Mouse (Mus musculus) lung, postnatal 0 days (tissue): Measurements from ENCODE around the gene Mrpl48. TPM values are rescaled to one million over a fixed set of nuclear protein-coding genes. Genes with fewer than 3 reads are reported as not detected.

Experiments
- ATAC-seq: fragments of 200-750 bp; cut with Nextera tagmentation; 2 replicates; pipeline ENCODE4 v1.8.0; 2017; ENCODE audit warnings: moderate library complexity
- DNase-seq: peaks from one replicate; pipeline ENCODE4 v3.0.0-alpha.2; 2016; ENCODE audit warnings: low spot score
- H3K27ac ChIP-seq: fragments of 300-500 bp; sonication (generic); 2 replicates; pipeline ENCODE4 v1.5.1; 2014; ENCODE audit warnings: antibody characterized with exemption, mild to moderate bottlenecking, low read length, mixed read lengths
- H3K27me3 ChIP-seq: fragments of 300-500 bp; sonication (generic); replicated peaks from 2 replicates; pipeline ENCODE4 v1.6.1; 2014; ENCODE audit warnings: low read length, mixed read lengths; ENCODE audit not compliant: insufficient read depth
- H3K36me3 ChIP-seq: fragments of 300-500 bp; sonication (generic); 2 replicates; pipeline ENCODE4 v1.6.1; 2014; ENCODE audit warnings: low read length, mixed read lengths; ENCODE audit not compliant: insufficient read depth
- H3K4me1 ChIP-seq: fragments of 300-500 bp; sonication (generic); 2 replicates; pipeline ENCODE4 v1.6.1; 2014; ENCODE audit warnings: antibody characterized with exemption, low read depth, low read length, mixed read lengths; ENCODE audit not compliant: insufficient read depth
- H3K4me2 ChIP-seq: fragments of 300-500 bp; sonication (generic); replicated peaks from 2 replicates; pipeline ENCODE4 v1.6.1; 2014; ENCODE audit warnings: low read depth, mild to moderate bottlenecking, low read length, moderate library complexity, mixed read lengths
- H3K4me3 ChIP-seq: fragments of 300-500 bp; sonication (generic); 2 replicates; pipeline ENCODE4 v1.5.1; 2014; ENCODE audit warnings: low read depth, low read length
- H3K9ac ChIP-seq: fragments of 300-500 bp; sonication (generic); replicated peaks from 2 replicates; pipeline ENCODE4 v1.6.1; 2014; ENCODE audit warnings: low read depth, mild to moderate bottlenecking
- H3K9me3 ChIP-seq: fragments of 300-500 bp; sonication (generic); 2 replicates; pipeline ENCODE4 v1.6.1; 2016; ENCODE audit warnings: low read length, mixed read lengths
- CTCF ChIP-seq: IDR thresholded peaks from 2 replicates; pipeline ENCODE4 v1.5.1; 2016; ENCODE audit warnings: antibody characterized with exemption, mild to moderate bottlenecking
- EP300 ChIP-seq: IDR thresholded peaks from 2 replicates; pipeline ENCODE4 v1.6.1; 2016; ENCODE audit warnings: antibody characterized with exemption, mild to moderate bottlenecking, control low read depth
- WGBS: fragments of 180-500 bp; shearing (Covaris S2); extraction: QIAGEN DNeasy Blood & Tissue Kit; methylation state at CpG from one replicate; pipeline ENCODE4 v1.1.7; 2014; 5-methylcytosine and 5-hydroxymethylcytosine counted together
- polyA plus RNA-seq: library from polyadenylated mRNA; unstranded; fragments of >200 nt; fragmentation: Nextera tagmentation; extraction: Ambion mirVana; gene quantifications from 2 replicates; pipeline ENCODE4 v1.2.1, GENCODE M21; 2015

Mrpl48 gene
- polyA plus RNA-seq = 76.0 and 77.5 TPM in 2 replicates

DNA sequence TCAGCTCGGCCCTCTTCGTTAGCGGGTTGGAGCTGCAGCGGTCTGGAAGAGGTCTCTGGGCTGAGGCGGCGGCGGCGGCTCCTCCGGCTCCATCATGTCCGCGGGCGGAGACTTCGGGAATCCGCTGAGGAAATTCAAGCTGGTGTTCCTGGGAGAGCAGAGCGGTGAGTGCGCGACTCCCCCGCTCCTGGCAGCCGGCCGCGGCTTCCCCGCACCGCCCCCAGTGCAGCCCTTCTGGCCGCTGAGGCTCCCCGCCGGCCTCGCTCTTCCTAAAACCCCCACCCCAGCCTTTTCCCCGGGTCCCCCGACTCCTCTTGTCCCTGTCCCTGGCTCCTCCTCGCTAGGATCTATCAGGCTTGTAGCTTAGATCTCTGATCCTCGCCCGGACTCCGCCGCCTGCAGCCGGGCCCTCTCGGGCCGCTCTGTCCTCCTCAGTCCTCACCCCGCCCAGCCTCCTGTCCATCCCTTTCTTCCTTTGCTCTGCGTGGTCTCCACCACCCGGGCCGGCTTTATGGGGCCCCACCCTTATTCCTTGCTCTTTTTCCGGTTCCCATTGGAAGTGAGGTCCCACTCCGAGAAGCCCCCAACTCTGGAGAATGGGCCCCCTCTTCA lies at the start of gene Mrpl48:
Gene Mrpl48 (minus strand): TSS at position 172 of the 612 bp plus-strand sequence.
- H3K4me2 ChIP-seq = peak within 1 kb of the TSS; percentile 90
- H3K9me3 ChIP-seq = no peaks in the 10 kb centered on the region
- H3K27ac ChIP-seq = peak within 1 kb of the TSS; percentile 99
- no peaks in the 10 kb centered on the region for H3K27me3 ChIP-seq
- no peaks in the 10 kb centered on the region for H3K36me3 ChIP-seq
- H3K4me3 ChIP-seq = peak within 1 kb of the TSS; percentile 100
- DNase-seq = peak; percentile 73
- ATAC-seq = peak; percentile 10
- H3K9ac ChIP-seq = peak within 1 kb of the TSS; percentile 96
- peaks cover 2% of the 10 kb centered on the region; the same call in 1 of the 2 replicates for H3K4me1 ChIP-seq
- TF ChIP-seq EP300 = no peak
- WGBS = under 1% methylated on average over 37 of the region's 43 CpGs

DNA sequence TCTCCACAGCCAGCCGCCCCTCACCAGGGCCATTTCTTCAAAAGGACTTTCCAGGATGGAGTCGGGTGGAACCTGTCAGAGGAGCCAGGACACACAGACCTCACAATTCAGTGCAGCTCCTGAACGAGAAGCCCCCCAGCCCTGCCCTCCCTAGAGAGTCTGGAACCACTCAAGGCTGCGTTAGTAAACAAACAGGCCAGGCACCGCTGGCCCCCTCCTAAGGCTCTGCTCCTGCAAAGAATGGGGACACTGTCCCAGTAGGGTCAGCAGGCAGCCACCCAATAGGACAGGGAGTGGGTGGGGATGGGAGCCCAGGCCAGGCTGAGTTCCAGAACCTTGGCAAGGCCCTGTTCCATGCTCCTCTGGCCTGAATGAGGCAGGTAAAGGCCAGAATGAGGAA lies 48.6 kb upstream of the Mrpl48 start:
- no peak for DNase-seq
- no peak overlapping the region for H3K4me2 ChIP-seq

GRCm38 (mm10) chr7:100654441-100654840 lies 46.3 kb upstream of the Mrpl48 start:
- Histone ChIP-seq H3K9me3 (no peaks in the 10 kb centered on the region), H3K4me3 (no peak overlapping the region), H3K4me2 (no peak overlapping the region), H3K27ac (no peak overlapping the region), H3K36me3 (no peaks in the 10 kb centered on the region), H3K27me3 (no peaks in the 10 kb centered on the region), H3K9ac (no peak overlapping the region), H3K4me1 (0 out of 2 replicates have a peak, but pooled peaks cover 3% of the 10 kb centered on the region)
- ATAC-seq = no peak
- no peak for DNase-seq
- 86% methylated on average over 8 of the region's 8 CpGs for WGBS
- TF ChIP-seq EP300 (no peak), CTCF (no peak)

More for the DNA sequence above, 48.6 kb upstream of the Mrpl48 start:
- TF ChIP-seq CTCF = no peak
- TF ChIP-seq EP300 = no peak
- H3K4me1 ChIP-seq = no peaks in the 10 kb centered on the region
- no peaks in the 10 kb centered on the region for H3K27me3 ChIP-seq
- H3K36me3 ChIP-seq = no peaks in the 10 kb centered on the region
- no peak overlapping the region for H3K4me3 ChIP-seq
- H3K27ac ChIP-seq = no peak overlapping the region
- WGBS = 31% methylated on average over 5 of the region's 5 CpGs
- ATAC-seq = no peak
- H3K9me3 ChIP-seq = no peaks in the 10 kb centered on the region
- no peak overlapping the region for H3K9ac ChIP-seq

DNA sequence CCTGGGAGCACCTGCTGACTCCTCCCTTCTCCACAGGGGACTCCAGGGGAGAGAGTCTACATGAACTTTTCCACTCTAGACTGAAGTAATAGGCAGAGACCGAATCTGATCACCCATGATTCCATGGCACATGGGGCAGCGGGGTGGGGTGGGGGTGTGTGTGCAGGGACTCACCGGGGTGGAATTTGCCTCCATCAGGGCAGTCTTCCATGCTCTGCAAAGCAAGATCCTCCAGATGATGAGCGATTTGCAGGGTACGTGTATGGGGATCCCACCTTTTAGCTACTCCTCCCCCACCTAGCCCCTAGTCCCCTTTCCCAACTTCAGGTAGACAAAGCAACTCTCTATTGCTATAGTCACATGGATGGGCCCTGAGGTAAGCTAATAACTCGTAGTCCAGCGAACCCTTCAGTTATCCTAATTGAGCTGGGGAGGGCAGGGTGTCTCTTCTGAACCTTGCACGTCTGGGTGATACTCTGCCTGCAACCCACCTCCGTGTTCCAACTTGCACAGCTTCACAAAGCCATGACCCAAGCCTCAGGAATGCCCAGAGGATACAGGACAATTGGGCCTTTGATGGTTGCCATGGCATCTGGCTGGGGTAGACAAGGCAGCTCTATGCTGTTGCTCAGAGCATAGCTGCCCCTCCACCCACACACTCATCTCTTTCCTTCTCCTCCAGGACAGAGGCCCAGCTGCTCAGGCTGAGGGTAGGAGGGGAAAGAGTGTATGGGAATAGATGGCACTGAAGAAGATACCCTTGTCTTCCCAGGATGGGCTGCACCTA lies 45.6 kb upstream of the Mrpl48 start:
- H3K4me2 ChIP-seq = no peak overlapping the region
- H3K9ac ChIP-seq = no peak overlapping the region
- no peak for TF ChIP-seq CTCF
- TF ChIP-seq EP300 = no peak
- H3K4me3 ChIP-seq = no peak overlapping the region
- no peak for DNase-seq
- H3K9me3 ChIP-seq = no peaks in the 10 kb centered on the region
- WGBS = 78% methylated on average over 9 of the region's 9 CpGs
- no peak for ATAC-seq
- no peaks in the 10 kb centered on the region for H3K27me3 ChIP-seq
- H3K36me3 ChIP-seq = no peaks in the 10 kb centered on the region
- H3K27ac ChIP-seq = no peak overlapping the region
- 0 out of 2 replicates have a peak, but pooled peaks cover 3% of the 10 kb centered on the region for H3K4me1 ChIP-seq

- Histone ChIP-seq H3K4me3 (no peak overlapping the region), H3K27ac (no peak overlapping the region), H3K4me1 (0 out of 2 replicates have a peak, but pooled peaks cover 3% of the 10 kb centered on the region), H3K4me2 (no peak overlapping the region), H3K9me3 (no peaks in the 10 kb centered on the region), H3K27me3 (no peaks in the 10 kb centered on the region), H3K36me3 (no peaks in the 10 kb centered on the region), H3K9ac (no peak overlapping the region)
- no peak for DNase-seq
- TF ChIP-seq EP300 (no peak), CTCF (no peak)
- WGBS = 51% methylated on average over 4 of the region's 4 CpGs
- ATAC-seq = no peak
These were observed 42.9 kb upstream of the Mrpl48 start for GRCm38 (mm10) chr7:100651011-100651410.

DNA sequence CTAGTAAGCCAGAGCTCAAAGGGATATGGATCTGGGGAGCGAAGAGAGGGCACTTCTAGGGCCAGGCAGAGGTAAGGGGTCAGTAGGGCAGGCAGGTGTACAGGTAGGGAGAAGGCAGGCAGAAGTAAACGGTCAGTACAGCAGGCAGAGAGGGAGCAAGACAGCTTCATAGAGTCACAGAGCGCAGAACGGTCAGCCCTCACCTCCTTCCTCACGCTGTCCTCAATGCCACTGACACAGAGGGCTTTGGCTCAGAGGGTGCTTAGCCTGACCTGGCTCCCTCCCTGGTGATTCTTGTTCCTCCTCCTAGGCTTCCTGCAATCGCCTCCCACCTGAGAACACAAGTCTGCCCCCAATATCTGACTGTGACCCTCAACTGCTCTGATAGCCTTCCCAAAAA lies 42.3 kb upstream of the Mrpl48 start:
- ATAC-seq = no peak
- H3K36me3 ChIP-seq = no peaks in the 10 kb centered on the region
- TF ChIP-seq EP300 = no peak
- no peak for TF ChIP-seq CTCF
- H3K4me3 ChIP-seq = no peak overlapping the region
- no peak for DNase-seq
- 72% methylated on average over 3 of the region's 6 CpGs for WGBS
- no peak overlapping the region for H3K27ac ChIP-seq
- no peaks in the 10 kb centered on the region for H3K27me3 ChIP-seq
- H3K4me2 ChIP-seq = no peak overlapping the region
- H3K9me3 ChIP-seq = no peaks in the 10 kb centered on the region
- 0 out of 2 replicates have a peak, but pooled peaks cover 3% of the 10 kb centered on the region for H3K4me1 ChIP-seq
- H3K9ac ChIP-seq = no peak overlapping the region
